Mouse (Mus musculus) olfactory bulb, adult 2 months (tissue): ENCODE results near the gene Hist1h3g.
"Not testable (repeated sequence)": the region's sequence is repeated elsewhere in the genome, so short reads cannot be mapped to it uniquely, and the experiment has no call there.

ENCODE experiments used
- CTCF ChIP-seq: fragments of 200-500 bp; IDR thresholded peaks from 2 replicates; pipeline ENCODE4 v1.5.1; 2012; ENCODE audit warnings: low read depth, mild to moderate bottlenecking, low read length, moderate library complexity; ENCODE audit not compliant: insufficient read depth
- POLR2A ChIP-seq: fragments of 200-500 bp; IDR thresholded peaks from 2 replicates; pipeline ENCODE4 v1.6.1; 2012; ENCODE audit warnings: mild to moderate bottlenecking, low read depth, low read length, moderate library complexity; ENCODE audit not compliant: insufficient read depth

DNA sequence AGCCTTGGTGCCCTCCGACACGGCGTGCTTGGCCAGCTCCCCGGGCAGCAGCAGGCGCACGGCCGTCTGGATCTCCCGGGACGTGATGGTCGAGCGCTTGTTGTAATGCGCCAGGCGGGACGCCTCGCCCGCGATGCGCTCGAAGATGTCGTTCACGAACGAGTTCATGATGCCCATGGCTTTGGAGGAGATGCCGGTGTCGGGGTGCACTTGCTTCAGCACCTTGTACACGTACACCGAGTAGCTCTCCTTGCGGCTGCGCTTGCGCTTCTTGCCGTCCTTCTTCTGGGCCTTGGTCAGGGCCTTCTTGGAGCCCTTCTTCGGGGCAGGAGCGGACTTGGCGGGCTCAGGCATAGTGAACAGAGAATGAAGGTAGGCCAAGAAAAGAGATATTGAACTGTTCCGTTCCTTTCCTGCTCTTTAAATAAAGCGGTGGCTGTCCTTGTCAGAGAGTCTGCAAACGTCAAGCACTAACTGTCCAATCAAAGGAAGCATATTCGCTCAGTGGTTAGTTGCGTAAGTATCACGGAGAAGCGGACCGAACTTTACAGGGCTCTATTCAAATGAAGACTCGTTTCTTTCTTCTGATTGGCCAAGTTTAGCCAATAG, 7.9 kb downstream of the Hist1h3g start, which contains the start of gene Hist1h2bh:
- TF ChIP-seq POLR2A, CTCF: not testable (repeated sequence)
